Mouse (Mus musculus) macrophage (primary cell): ENCODE results near the gene Mid1. TPM values are rescaled to one million over a fixed set of nuclear protein-coding genes. Genes with fewer than 3 reads are reported as not detected.

Source experiments
- H3K27ac ChIP-seq: fragments of 350-480 bp; formaldehyde crosslinking; 2 replicates; pipeline ENCODE4 v1.9.0; 2021
- H3K36me3 ChIP-seq: fragments of 350-480 bp; formaldehyde crosslinking; 2 replicates; pipeline ENCODE4 v1.9.0; 2021; ENCODE audit errors: inconsistent target
- H3K4me3 ChIP-seq: fragments of 350-480 bp; formaldehyde crosslinking; 2 replicates; pipeline ENCODE4 v1.9.0; 2021; ENCODE audit errors: inconsistent target
- H3K79me2 ChIP-seq: fragments of 350-480 bp; formaldehyde crosslinking; 2 replicates; pipeline ENCODE4 v1.9.0; 2021; ENCODE audit errors: inconsistent target
- WGBS: methylation state at CpG from one replicate; pipeline ENCODE4 v1.1.7; 2026; ENCODE audit warnings: inconsistent platforms; ENCODE audit not compliant: missing documents; 5-methylcytosine and 5-hydroxymethylcytosine counted together
- polyA plus RNA-seq: library from polyadenylated mRNA; stranded (reverse); fragments of 250-400 nt; gene quantifications from 3 replicates; pipeline ENCODE4 v1.2.4, GENCODE M21; 2018; ENCODE audit warnings: inconsistent platforms

Gene Mid1
- polyA plus RNA-seq, 1 experiment from 2014 or later, result 34.1 TPM

DNA sequence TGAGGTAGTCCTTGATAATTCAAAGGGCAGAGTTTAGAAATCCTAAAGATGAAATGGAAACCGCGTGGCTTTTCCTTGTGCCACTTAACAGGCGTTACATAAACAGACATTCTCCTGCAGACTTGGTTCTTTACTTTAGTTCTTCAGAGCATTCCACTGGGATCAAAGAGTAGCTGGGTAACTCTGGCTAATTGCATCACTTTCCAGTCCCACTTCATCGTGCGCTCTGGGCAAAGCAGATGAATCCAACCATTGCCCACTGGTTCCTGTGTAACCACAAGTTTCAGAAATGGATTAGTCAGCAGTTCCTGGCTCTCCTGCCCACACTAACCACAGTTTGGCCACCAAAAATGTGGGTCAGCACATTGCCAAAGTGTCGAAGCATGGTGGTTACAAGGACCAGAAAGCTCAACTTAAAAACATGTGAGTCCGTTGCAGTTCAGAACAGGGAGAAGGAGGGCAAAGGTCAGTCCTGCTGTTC is 109.9 kb downstream of the Mid1 start:
- Histone ChIP-seq H3K4me3 (no peak overlapping the region), H3K27ac (no peak overlapping the region), H3K79me2 (no peaks in the 10 kb centered on the region), H3K36me3 (no peaks in the 10 kb centered on the region)
- 29% methylated on average over 7 of the region's 7 CpGs for WGBS

DNA sequence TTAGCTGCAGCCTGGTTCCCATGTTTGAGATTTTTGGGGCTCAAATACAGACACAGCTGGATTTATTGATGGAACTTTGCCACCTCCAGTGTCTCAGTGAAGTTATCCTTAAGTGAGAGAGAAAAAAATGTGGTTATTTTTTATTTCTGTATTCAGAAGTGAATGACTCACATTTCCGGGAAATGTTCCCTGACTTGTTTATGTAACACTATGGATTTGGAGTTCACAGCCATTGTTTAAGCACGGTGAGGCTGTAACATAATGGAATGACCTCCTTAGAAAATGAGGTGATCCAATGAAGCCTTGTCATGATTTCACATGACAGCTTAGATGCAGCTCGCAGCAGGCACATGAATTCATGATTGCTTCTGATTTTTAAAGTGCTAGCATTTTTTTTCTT is 112.1 kb downstream of the Mid1 start:
- no peak overlapping the region for H3K27ac ChIP-seq
- 63% methylated on average over 3 of the region's 3 CpGs for WGBS
- no peaks in the 10 kb centered on the region for H3K79me2 ChIP-seq
- H3K4me3 ChIP-seq, result no peak overlapping the region
- no peaks in the 10 kb centered on the region for H3K36me3 ChIP-seq

DNA sequence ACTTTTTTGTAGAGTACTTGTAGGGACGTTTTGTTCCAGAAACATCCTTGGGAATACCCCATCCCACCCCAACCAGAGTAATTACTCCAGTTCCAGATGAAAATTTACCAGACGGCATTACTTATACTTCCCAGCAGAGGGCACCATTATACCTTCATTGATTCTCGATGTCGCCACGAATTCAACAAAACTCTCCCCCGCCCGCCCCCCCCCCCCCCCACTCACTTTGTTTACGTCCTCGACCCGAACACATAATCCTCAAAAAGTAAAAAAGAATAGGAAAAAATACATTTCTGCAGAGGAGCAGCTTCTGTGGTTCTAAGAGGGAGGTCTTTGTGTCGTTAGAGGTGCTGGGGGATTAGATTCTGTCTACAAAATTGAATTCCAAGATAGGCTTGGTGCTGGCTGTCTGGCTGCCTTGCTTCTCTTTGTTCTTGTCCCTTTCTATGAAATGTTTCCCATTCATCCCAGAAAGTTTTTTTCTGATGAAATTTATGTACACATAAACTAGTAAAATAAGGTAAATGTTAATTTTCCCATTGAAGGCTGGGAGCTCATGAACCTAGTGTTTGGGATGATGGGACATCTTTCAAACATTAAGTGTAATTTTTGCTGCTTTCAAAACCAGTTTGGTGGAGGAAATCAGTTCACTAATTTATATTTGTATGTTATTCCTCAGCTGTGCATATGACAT is 114.1 kb downstream of the Mid1 start:
- 10% methylated on average over 2 of the region's 11 CpGs for WGBS
- H3K27ac ChIP-seq, result no peak overlapping the region
- H3K36me3 ChIP-seq, result no peaks in the 10 kb centered on the region
- H3K79me2 ChIP-seq, result no peaks in the 10 kb centered on the region
- no peak overlapping the region for H3K4me3 ChIP-seq

DNA sequence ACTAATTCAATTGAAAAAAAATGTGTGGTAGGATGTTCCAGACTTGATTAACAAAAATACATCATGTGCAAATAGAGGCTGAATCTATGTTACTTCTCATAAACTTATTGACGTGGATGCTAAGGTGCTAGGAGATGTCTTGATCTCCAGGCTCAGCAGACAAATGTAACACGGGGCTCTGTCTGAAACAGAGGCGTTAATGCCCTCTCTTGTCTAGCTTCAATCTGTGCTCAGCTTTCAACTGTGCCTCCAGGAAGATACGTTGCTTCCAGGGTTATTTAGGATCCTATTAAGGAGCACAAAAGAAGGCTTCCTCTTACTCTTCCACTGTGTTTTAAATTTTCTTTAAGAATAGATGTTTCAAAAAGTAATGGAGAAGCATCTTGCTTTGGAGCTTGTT is 115.2 kb downstream of the Mid1 start:
- WGBS, result 84% methylated on average over 4 of the region's 4 CpGs
- Histone ChIP-seq H3K27ac (no peak overlapping the region), H3K36me3 (no peaks in the 10 kb centered on the region), H3K4me3 (no peak overlapping the region), H3K79me2 (no peaks in the 10 kb centered on the region)

DNA sequence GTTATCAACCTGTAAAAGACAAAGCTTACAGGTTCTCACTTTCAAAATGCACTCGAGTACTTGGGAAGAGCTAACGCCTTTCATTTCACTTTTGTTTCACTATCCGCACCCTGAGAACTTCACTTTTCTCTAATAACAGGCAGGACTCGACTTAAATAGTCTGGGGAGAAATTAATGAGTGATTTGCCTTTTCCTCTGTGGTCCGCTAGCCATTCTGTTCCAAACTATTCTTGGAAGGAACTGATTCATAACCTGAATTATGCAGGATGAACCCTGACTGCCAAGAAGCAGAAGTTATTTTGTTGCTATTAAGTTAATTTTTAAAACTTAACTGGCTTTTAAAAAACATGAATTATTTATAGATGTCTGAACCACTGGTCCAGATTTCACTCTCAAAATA is 120.8 kb downstream of the Mid1 start:
- H3K4me3 ChIP-seq, result no peak overlapping the region
- no peaks in the 10 kb centered on the region for H3K36me3 ChIP-seq
- 34% methylated on average over 5 of the region's 5 CpGs for WGBS
- H3K79me2 ChIP-seq, result no peaks in the 10 kb centered on the region
- H3K27ac ChIP-seq, result no peak overlapping the region

DNA sequence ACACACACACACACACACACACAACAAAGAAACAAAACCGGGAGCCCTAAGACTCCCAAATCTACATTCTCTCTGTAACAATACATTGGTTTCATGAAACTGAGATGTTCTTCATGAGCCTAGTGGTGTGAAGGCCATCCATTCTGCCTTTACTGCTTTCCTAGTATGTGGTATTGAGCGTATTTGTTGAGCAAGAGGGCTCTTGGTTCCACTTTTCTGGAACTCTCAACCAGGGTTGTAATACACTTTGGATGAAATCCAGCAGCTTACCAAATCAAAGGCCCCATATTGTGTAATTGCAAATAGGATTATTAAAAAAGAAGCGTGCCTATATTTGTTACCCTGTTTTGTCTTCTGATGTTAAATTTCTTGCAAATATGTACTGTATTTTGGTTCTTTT is 122.7 kb downstream of the Mid1 start:
- WGBS, result 70% methylated on average over 3 of the region's 3 CpGs
- H3K79me2 ChIP-seq, result no peaks in the 10 kb centered on the region
- no peak overlapping the region for H3K27ac ChIP-seq

DNA sequence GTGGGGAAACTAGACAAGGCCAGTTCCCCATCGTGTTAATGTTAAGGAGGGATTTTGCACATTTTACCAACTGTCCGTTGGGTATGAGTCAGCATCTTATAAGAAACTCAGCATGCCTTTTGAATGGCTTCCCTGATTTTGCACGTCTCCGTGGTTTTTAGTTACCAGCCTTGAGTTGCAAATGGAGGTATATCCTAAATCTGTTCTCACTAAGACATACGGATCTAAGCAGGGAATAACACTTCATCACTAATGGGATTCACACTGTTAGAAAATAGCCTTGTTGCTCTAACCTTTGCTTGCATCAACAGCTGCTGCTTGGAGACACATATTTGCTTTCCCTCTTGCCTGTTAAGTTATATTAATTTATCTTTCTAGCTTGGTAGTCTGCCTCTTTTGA is 126.3 kb downstream of the Mid1 start:
- Histone ChIP-seq H3K27ac (no peak overlapping the region), H3K36me3 (no peaks in the 10 kb centered on the region), H3K79me2 (no peaks in the 10 kb centered on the region), H3K4me3 (no peak overlapping the region)
- 45% methylated on average over 5 of the region's 5 CpGs for WGBS

More for the DNA sequence above, 122.7 kb downstream of the Mid1 start:
- Histone ChIP-seq H3K36me3 (no peaks in the 10 kb centered on the region), H3K4me3 (no peak overlapping the region)

DNA sequence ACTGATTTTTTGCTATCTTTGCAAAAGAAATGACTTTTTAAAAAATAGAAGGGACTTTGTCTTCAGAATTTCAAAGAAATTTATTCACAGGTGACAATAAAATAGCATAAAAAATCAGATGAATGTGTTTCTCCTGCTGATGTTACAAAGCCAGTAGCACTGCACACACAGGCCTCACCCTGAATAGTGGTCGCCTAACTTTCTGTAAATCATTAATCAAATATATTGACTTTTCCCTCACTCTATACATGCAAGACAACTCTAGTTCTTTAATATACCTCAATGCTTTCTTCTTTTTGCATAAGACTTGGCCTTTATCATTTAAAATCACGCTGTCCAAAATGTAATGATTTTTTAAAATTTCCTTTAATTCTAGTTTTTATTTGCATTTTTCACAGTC is 126.8 kb downstream of the Mid1 start:
- no peak overlapping the region for H3K27ac ChIP-seq
- H3K79me2 ChIP-seq, result no peaks in the 10 kb centered on the region
- no peak overlapping the region for H3K4me3 ChIP-seq
- H3K36me3 ChIP-seq, result no peaks in the 10 kb centered on the region
- WGBS, result 93% methylated on average over 2 of the region's 2 CpGs

DNA sequence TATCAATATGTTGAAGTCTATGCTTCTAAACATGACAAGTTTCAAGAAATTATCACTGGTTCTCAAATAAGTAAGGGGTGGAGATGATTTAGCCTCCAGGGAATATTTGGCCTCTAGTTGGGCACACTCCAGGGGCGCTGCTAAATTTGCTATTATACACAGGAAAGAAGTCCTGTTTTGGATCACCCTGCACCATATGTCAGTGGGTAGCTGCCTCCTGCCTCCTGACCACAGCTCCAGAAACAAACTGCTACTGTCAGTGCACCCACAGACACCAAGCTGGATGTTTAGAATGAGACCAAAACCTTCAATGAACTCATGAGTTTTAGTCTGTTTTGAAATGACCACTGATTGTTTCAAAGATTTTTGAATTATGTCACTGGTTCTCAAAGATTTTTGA is 128.7 kb downstream of the Mid1 start:
- no peak overlapping the region for H3K4me3 ChIP-seq
- H3K27ac ChIP-seq, result no peak overlapping the region
- WGBS, result 76% methylated on average over 1 of the region's 1 CpGs
- no peaks in the 10 kb centered on the region for H3K79me2 ChIP-seq
- H3K36me3 ChIP-seq, result no peaks in the 10 kb centered on the region

DNA sequence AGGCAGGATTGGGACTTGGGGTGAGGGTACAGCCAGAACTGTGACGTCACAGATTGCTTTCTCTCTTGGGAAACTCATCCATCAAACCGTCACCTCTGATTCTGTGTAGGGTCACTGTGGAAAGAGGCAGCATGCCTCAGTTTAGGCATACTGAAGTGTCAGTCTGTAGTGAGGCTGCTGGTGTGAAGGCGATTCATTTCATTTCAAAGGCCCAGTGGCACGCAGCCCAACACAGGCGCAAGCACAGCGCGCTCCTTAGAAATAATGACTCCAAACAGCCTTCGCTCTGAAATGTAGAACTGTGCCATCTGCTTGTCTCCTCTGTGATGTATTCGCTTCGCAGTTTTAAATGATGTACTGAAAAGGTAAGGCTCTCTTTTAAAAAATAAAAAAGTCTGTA is 141.9 kb downstream of the Mid1 start:
- H3K27ac ChIP-seq, result no peak overlapping the region
- H3K4me3 ChIP-seq, result no peak overlapping the region
- no peaks in the 10 kb centered on the region for H3K36me3 ChIP-seq
- 93% methylated on average over 10 of the region's 10 CpGs for whole genome bisulfite sequencing
- H3K79me2 ChIP-seq, result no peaks in the 10 kb centered on the region

DNA sequence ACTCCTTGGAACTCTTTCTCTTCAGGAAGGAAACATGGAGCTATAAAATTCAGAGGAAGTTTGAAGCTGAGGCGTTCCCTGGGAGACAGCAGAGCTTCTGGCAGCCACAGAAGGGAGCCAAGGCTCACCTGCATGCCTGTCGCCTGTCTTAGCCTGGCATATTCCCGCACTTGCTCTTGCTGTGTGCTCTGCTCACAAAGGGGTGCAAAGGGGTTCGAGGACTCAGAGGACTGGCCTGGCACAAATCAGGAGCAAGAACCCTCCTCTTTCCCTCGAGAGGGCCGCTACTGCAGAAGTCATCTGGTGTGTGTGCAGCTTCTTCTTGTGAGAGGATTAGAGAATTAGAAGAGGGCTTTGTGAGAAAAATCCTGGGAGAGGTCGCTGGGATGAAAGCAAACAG is 142.7 kb downstream of the Mid1 start:
- WGBS, result 71% methylated on average over 7 of the region's 7 CpGs

DNA sequence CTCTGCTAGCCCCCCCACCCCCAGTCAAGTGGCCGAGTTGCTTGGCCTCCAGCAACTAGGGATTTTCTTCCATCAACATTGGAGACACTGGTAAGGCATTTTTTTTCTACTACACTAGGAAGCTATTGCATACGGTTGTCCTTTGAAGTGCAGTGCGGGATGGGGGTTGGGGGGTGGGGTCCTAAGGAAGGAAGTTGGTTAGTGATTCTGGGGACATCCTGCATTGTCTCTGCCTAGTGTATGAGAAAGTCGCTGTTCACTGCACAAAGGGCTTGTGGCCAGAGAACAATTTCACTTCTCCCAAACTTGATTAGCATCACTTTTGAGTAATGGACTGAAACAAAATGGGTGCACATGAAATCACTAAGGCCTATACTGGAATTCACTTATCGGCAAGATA is 143.1 kb downstream of the Mid1 start:
- Histone ChIP-seq H3K36me3 (no peaks in the 10 kb centered on the region), H3K27ac (no peak overlapping the region), H3K79me2 (no peaks in the 10 kb centered on the region), H3K4me3 (no peak overlapping the region)
- WGBS, result 53% methylated on average over 5 of the region's 5 CpGs

More for the DNA sequence above, 142.7 kb downstream of the Mid1 start:
- no peak overlapping the region for H3K27ac ChIP-seq
- no peak overlapping the region for H3K4me3 ChIP-seq
- H3K36me3 ChIP-seq, result no peaks in the 10 kb centered on the region
- H3K79me2 ChIP-seq, result no peaks in the 10 kb centered on the region

DNA sequence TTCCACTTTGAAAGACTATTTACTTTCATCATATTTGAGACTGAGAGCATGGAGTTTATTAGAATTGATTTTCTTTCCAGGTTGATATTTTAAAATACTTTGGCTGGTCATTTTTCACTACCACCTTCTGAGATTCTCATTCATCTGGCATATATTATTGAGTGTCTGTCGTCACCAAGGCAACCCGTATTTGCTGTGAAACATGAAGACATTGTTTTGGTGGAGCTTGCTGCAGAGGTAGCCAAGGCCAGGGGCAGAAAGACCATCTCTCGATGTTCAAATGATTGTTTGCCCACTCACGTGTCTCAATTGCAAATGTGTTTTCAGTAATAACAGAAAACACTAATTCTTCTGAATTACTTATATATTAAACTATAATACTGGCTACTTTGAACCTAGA is 145.1 kb downstream of the Mid1 start:
- Histone ChIP-seq H3K4me3 (no peak overlapping the region), H3K27ac (no peak overlapping the region), H3K79me2 (no peaks in the 10 kb centered on the region), H3K36me3 (no peaks in the 10 kb centered on the region)
- WGBS, result 94% methylated on average over 4 of the region's 4 CpGs

DNA sequence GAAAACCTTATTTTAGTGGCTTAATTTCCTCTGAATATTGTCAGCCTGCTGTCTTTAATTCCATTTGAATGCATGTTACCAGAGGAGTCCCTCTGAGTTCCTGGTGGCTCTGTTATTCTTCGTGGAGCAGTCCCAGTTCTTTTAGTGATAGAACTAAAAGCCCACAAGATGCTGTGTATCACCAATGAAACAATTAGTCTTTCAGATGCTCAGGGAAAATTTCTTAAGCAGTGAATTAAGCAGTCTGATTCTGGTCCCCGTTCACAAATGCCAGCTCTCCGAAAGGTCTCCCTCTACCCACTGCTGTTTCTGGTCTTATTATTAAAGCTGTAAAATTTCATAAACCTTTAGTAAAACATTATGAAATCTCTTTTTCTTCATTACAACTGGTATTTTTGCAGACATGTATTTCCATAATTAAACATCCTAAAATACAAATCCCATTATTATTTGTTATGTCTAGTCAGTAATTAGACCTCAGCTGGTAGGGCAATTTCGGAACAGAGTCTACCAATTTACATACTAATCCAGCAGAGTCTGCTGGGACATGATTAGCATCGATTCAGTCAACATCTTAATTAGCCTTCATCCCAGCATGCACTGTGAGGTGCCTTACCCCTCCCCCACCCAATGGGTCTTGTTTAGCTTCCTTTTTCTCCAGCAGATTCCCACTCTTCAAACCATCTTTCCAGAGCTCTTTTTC is 153.1 kb downstream of the Mid1 start:
- Histone ChIP-seq H3K27ac (no peak overlapping the region), H3K4me3 (no peak overlapping the region)
- WGBS, result 75% methylated on average over 5 of the region's 5 CpGs

DNA sequence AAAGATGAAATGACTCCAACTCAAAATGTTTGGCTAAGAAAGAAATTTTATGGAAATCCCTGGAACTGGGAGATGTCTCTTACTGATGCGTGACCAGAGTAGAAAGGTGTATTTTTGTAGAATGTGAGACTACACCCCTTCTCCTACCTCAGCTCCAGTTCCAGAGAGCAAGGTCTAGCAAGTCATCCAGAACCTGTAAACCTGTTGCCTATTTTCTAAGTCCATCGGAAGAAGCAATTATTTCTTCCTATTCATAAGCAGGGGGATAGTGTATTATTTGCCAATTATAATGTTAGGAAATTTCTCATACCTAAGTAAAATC is 153.6 kb downstream of the Mid1 start:
- Histone ChIP-seq H3K79me2 (no peaks in the 10 kb centered on the region), H3K27ac (no peak overlapping the region), H3K36me3 (no peaks in the 10 kb centered on the region), H3K4me3 (no peak overlapping the region)
- 92% methylated on average over 2 of the region's 2 CpGs for WGBS

More for the DNA sequence above, 153.1 kb downstream of the Mid1 start:
- Histone ChIP-seq H3K36me3 (no peaks in the 10 kb centered on the region), H3K79me2 (no peaks in the 10 kb centered on the region)
